Mouse (Mus musculus): ENCODE measurements at regions not wholly inside any gene's neighbourhood (a gene's known extent, or its start where the extent isn't known, plus 50 kb on each side); places are given as distances from the start of the nearest gene placed in this dataset.

DNA sequence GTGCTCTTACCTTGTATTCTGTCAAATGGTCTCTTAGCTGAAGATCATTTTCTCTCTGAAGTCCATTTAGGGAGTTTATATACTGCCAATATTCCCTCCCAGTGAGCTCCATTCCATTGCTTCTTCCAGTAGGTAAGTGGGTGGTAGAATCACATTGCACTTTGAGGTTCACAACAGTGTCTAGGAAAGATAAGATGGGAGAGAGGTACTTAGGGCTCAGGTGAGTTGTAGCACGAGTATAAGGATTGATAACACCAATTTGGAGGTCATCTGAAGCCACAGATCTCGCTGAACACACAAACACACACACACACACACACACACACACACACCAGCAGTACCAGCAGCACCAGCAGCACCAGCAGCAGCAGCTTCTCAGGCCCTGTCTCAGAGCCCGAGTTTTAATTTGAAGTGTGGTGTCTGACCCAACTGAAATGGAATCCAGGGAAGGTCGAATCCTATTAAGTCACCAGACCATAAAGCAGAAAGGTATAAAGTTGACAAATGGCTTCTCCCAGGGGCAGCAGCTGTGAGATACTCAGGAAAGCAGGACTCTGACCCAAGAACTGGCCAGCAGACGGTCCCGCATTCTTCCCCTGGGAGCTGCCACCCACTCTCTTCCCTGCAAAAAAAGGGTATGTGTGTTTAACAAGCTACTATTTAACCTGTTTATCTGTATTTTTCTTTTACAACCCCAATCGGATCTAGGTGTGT, 561.9 kb upstream of the Cdh11 start:
- DNase-seq (ENCODE audit: low spot score in 2 of 2), result no peak

DNA sequence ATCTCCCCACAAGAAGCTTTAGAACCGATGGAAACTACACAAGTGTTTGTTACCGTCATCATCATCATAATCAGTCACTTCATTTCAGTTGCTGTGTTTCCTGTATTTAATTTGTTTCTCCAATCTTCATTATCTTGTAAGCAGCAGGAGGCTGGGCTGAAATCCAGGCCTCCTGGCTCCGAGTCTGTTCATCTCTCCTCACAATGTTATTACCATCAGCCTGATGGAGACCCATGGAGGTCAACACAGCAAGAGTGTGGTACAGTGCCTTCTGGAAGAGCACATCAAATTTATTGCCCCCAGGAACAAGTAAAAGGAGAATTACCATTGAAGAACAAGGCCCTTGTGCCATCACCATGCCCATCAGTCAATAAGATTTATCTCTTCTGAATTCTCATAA, 576.3 kb upstream of the Cdh11 start:
- DNase-seq (ENCODE audit: low spot score in 2 of 2), result no peak

DNA sequence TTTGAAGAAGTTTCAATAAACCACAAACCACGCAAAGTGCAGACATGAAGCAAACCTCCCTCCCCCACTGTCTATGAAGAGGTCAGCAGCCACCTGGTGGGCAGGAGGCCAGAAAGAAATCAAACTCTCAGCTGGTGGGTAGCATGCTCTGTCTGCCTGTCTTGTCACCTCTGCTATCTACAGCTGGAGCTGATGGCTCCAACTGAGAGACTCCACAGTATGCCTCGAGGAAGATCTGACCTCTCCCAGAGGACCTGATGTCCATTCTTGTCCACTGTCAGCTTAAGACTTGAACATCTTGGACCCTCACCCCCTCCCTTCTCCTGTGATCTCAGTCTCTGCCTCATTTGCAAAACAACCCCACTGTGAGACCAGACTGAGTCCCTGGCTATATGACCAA, 585.0 kb upstream of the Cdh11 start:
- DNase-seq (ENCODE audit: low spot score in 2 of 2), result no peak

DNA sequence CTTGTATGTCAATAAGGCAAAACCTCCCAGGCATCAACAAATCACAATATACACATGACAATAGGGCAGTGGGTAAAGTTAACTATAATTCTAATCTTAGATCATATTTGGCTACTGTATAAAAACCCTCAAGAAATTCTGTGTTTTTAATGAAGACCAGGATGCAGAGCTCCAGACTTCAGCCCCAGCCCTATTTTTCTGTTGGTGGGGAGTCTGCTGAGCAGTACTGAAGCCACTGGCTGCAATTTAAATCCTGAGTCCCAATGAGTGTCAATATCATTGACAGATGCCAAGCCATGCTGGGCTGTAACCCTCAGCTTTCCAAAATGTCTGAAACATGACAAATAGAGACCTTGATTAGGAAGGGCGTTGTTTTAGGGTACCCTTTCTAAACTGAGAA, 587.6 kb upstream of the Cdh11 start:
- DNase-seq (ENCODE audit: low spot score in 2 of 2), result no peak

DNA sequence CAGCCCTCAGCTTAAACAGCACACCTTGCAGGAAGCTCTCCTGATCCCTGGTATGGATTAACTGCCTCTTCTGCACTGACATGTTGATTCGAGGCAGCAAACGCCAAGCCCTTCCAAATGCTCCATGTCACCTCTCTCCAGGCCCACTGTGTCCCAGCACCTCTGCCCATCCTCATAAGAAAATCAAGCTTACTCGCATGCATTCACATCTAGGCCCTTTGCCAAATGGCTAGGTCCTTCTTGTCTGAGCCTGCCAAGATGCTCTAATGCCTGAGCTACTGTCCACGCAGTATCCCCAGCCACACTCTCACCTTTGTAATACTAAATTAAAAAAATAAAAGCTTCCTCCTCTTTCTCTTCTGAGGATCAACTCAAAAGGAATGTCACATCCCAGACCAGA, 588.7 kb upstream of the Cdh11 start:
- DNase-seq (ENCODE audit: low spot score in 2 of 2), result no peak

DNA sequence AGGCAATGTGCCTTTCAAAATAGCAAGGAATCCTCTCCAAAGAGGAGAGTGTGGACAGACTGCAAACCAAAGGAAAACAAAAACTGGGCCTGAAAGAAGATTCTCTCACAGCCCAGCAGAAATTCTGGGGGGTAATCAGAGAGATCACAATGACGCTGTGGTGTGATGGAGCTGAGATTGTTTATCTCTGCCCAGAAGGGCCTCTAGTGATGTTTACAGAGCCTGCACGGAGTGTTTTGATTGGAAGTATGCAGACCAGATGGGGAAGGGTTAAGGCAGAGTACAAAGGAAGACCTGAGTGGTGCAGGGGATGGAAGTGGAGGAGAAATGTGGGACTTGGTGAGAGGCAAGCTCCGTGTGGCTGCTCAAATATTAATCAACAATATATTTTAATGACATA, 593.1 kb upstream of the Cdh11 start:
- no peak for DNase-seq (ENCODE audit: low spot score in 2 of 2)

- DNase-seq (ENCODE audit: low spot score in 2 of 2), result no peak
Observed at GRCm38 (mm10) chr8:103381575-103381974, 596.1 kb upstream of the Cdh11 start.

DNA sequence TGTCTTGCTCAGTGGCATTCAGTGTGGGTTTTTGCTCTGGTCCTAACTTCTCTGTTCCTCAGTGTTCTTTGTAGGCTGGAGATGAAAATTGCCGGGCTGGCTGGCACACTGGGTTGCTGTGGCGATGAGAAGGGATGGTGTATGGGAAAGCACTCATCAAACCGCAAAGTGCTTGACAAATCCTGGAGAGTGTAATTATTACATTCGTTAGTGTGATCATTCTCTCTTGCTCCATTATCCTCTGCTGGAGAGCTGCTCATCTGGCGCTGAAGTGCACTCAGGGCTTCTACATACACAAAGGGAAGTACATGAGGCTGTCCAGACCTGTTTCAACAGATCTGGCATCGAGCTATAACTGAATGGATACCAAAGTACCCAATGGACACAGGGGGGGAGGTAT, 605.9 kb upstream of the Cdh11 start:
- no peak for DNase-seq (ENCODE audit: low spot score in 2 of 2)

GRCm38 (mm10) chr8:103395316-103395715, 609.9 kb upstream of the Cdh11 start:
- no peak for DNase-seq (ENCODE audit: low spot score in 2 of 2)

GRCm38 (mm10) chr8:103398179-103398578, 612.7 kb upstream of the Cdh11 start:
- DNase-seq (ENCODE audit: low spot score in 2 of 2), result no peak

DNA sequence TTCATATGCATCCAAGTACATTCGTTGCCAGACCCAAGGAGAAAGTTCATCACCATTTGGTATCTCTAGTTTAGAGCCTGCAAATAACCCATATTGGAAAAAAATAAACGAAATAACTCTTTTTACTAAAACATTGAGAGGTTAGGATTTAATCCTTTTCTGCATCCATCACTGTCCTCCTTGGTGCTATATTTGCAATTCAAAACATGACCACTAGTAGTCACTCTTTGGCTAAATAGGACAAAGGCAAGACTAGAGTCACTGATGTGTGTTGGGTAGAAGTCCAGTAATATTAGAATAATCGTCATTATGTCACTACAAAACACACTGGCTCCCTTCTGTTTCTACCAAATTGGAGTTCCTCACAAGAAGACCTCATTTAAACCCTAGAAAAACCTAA, 614.0 kb upstream of the Cdh11 start:
- no peak for DNase-seq (ENCODE audit: low spot score in 2 of 2)

DNA sequence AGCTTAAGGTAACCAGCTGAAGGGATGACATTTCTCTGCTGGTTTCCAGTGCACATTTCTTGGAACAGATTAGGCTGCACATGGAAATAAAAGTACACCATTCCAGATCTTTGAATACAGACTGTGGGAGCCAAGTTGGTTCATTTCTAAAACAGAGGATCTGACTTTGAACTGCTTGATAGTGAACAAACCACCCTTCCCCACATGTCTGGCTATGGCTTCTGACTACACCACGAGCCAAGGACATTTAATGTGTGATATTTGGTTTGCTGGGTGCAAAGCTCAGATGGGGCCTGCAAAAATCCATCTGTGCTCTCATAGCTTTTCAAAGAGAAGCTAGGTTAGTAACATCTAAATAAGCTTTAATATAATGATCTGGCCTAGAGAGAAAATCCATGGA, 614.7 kb upstream of the Cdh11 start:
- DNase-seq (ENCODE audit: low spot score in 2 of 2), result no peak

GRCm38 (mm10) chr8:103402731-103403130, 617.3 kb upstream of the Cdh11 start:
- DNase-seq (ENCODE audit: low spot score in 2 of 2), result no peak

DNA sequence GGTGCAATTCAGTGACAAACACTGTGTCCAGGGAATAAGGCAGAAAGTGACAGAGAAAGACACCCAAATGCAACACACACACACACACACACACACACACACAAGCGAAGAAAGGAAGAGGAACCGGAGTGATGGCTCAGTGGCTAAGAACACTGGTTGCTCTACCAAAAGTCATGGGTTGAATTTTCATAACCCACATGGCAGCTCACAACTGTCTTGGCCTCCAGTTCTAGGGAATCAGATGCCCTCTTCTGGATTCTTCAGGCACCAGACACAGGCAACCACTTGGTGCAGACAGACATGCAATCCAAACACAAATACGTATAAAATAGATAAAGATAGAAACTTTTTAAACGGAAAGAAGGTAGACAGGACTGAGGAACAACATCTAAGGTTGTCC, 618.4 kb upstream of the Cdh11 start:
- no peak for DNase-seq (ENCODE audit: low spot score in 2 of 2)

- no peak for DNase-seq (ENCODE audit: low spot score in 2 of 2)
Observed at GRCm38 (mm10) chr8:103405787-103406186, 620.3 kb upstream of the Cdh11 start.

- no peak for DNase-seq (ENCODE audit: low spot score in 2 of 2)
Observed at GRCm38 (mm10) chr8:103406921-103407320, 621.5 kb upstream of the Cdh11 start.

- DNase-seq (ENCODE audit: low spot score in 2 of 2), result no peak
Observed at GRCm38 (mm10) chr8:103407631-103408030, 622.2 kb upstream of the Cdh11 start.

- DNase-seq (ENCODE audit: low spot score in 2 of 2), result no peak
Observed at GRCm38 (mm10) chr8:103408411-103408810, 623.0 kb upstream of the Cdh11 start.

- no peak for DNase-seq (ENCODE audit: low spot score in 2 of 2)
Observed at GRCm38 (mm10) chr8:103409121-103409551, 623.7 kb upstream of the Cdh11 start.

- DNase-seq (ENCODE audit: low spot score in 2 of 2), result no peak
Observed at GRCm38 (mm10) chr8:103412731-103413130, 627.3 kb upstream of the Cdh11 start.

GRCm38 (mm10) chr8:103413589-103414575, 628.4 kb upstream of the Cdh11 start:
- DNase-seq (ENCODE audit: low spot score in 2 of 2), result no peak

- no peak for DNase-seq (ENCODE audit: low spot score in 2 of 2)
Observed at GRCm38 (mm10) chr8:103422313-103422973, 637.0 kb upstream of the Cdh11 start.

Data from adrenal gland, adult 18-20 months (tissue).